Mouse (Mus musculus): ENCODE results near the gene Pde3b. TPM values are rescaled to one million over a fixed set of nuclear protein-coding genes. Genes with fewer than 3 reads are reported as not detected.

The Pde3b gene
- polyA plus RNA-seq, 1 experiment from 2014 or later, result 11.7 TPM

DNA sequence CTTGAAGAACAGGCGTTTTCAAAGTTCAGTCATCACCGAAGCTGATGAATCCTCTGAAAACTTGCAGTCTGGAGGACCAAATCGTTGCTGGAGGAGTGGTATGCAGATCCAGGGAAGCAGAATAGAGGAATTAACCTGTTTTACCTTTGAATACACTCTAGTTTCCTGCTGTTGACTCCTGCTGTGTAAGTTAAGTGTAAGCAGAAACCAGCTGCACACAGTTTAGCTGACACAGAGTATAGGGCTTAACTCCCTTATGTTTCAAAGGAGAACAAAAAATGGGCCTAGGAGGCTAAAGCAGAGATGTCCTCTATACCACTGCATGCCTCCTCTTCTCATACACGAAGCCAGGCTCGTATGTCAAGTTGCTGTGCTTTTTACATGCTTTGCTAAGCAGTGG lies 63.8 kb downstream of the Pde3b start:
- Histone ChIP-seq H3K9me3 (ENCODE audit: low read depth, low read length) (no peaks in the 10 kb centered on the region), H3K27me3 (ENCODE audit: insufficient read depth, low read length) (no peaks in the 10 kb centered on the region), H3K9ac (no peak overlapping the region), H3K27ac (ENCODE audit: low read depth) (no peak overlapping the region), H3K4me1 (ENCODE audit: insufficient read depth) (no peaks in the 10 kb centered on the region), H3K36me3 (ENCODE audit: insufficient read depth) (no peaks in the 10 kb centered on the region), H3K4me2 (no peak overlapping the region), H3K4me3 (ENCODE audit: low read depth, low read length) (no peak overlapping the region)
- TF ChIP-seq CTCF (IDR thresholded peaks at IDR 0.05; ENCODE audit: low read depth), result no peak
- WGBS, result 61% methylated on average over 5 of the region's 5 CpGs
- ATAC-seq (ENCODE audit: insufficient read depth) (no peak), DNase-seq (no peak)

DNA sequence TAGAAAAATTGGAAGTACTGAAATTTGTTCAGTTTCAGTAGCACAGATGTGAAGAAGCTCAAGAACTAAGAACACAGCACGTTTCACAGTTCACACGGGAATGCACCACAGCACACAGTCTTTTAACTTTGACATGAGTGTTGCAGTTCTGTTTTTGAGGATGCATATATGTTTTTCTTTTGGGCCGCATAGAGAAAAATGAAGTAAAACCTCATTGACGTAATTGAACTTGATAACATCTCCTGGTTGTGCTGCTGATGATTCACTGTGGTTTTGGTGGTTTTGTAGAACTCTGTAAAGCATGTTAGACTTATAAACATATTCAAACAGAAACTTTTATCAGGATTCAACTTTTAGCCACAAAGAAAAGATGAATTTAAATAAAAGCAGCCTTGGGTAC lies 64.7 kb downstream of the Pde3b start:
- DNase-seq (no peak), ATAC-seq (ENCODE audit: insufficient read depth) (no peak)
- 64% methylated on average over 4 of the region's 4 CpGs for WGBS
- no peak overlapping the region for H3K27ac ChIP-seq (ENCODE audit: low read depth)
- no peaks in the 10 kb centered on the region for H3K9me3 ChIP-seq (ENCODE audit: low read depth, low read length)
- no peaks in the 10 kb centered on the region for H3K36me3 ChIP-seq (ENCODE audit: insufficient read depth)
- H3K4me3 ChIP-seq (ENCODE audit: low read depth, low read length), result no peak overlapping the region
- H3K4me2 ChIP-seq, result no peak overlapping the region
- no peak overlapping the region for H3K9ac ChIP-seq
- no peaks in the 10 kb centered on the region for H3K27me3 ChIP-seq (ENCODE audit: insufficient read depth, low read length)
- H3K4me1 ChIP-seq (ENCODE audit: insufficient read depth), result no peaks in the 10 kb centered on the region
- no peak for TF ChIP-seq CTCF (IDR thresholded peaks at IDR 0.05; ENCODE audit: low read depth)

GRCm38 (mm10) chr7:114480196-114480989 lies 65.3 kb downstream of the Pde3b start:
- H3K9me3 ChIP-seq (ENCODE audit: low read depth, low read length), result no peaks in the 10 kb centered on the region
- DNase-seq (no peak), ATAC-seq (ENCODE audit: insufficient read depth) (no peak)
- H3K27ac ChIP-seq (ENCODE audit: low read depth), result no peak overlapping the region
- no peak for TF ChIP-seq CTCF (IDR thresholded peaks at IDR 0.05; ENCODE audit: low read depth)
- H3K4me3 ChIP-seq (ENCODE audit: low read depth, low read length), result no peak overlapping the region
- H3K36me3 ChIP-seq (ENCODE audit: insufficient read depth), result no peaks in the 10 kb centered on the region
- no peak overlapping the region for H3K4me2 ChIP-seq
- no peak overlapping the region for H3K9ac ChIP-seq
- no peaks in the 10 kb centered on the region for H3K4me1 ChIP-seq (ENCODE audit: insufficient read depth)
- WGBS, result 68% methylated on average over 6 of the region's 6 CpGs
- H3K27me3 ChIP-seq (ENCODE audit: insufficient read depth, low read length), result no peaks in the 10 kb centered on the region

DNA sequence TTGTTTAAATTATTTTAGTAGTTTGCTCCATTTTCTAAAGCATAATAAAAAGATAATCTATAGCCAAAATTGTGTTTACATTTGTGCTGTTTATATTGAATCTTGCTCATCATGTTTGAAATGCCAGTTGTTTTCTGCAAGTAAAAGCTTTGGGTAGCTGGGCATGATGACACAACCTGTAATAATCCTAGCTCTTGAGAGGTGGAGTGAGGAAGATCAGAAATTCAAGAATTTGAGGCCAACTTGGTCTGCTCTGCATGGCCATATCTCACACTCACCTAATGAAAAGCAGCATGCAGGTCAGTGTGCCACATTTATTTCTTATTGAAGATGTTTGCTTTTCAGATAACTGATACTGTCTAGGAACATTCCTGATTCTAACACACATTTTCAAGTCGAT lies 65.9 kb downstream of the Pde3b start:
- H3K4me1 ChIP-seq (ENCODE audit: insufficient read depth), result no peaks in the 10 kb centered on the region
- no peaks in the 10 kb centered on the region for H3K9me3 ChIP-seq (ENCODE audit: low read depth, low read length)
- no peaks in the 10 kb centered on the region for H3K36me3 ChIP-seq (ENCODE audit: insufficient read depth)
- no peaks in the 10 kb centered on the region for H3K27me3 ChIP-seq (ENCODE audit: insufficient read depth, low read length)
- WGBS, result 38% methylated on average over 1 of the region's 1 CpGs
- DNase-seq (no peak), ATAC-seq (ENCODE audit: insufficient read depth) (no peak)
- H3K9ac ChIP-seq, result no peak overlapping the region
- H3K4me3 ChIP-seq (ENCODE audit: low read depth, low read length), result no peak overlapping the region
- H3K4me2 ChIP-seq, result no peak overlapping the region
- no peak overlapping the region for H3K27ac ChIP-seq (ENCODE audit: low read depth)
- TF ChIP-seq CTCF (IDR thresholded peaks at IDR 0.05; ENCODE audit: low read depth), result no peak

GRCm38 (mm10) chr7:114481429-114481931 lies 66.4 kb downstream of the Pde3b start:
- no peak for TF ChIP-seq CTCF (IDR thresholded peaks at IDR 0.05; ENCODE audit: low read depth)
- Histone ChIP-seq H3K9ac (no peak overlapping the region), H3K4me1 (ENCODE audit: insufficient read depth) (no peaks in the 10 kb centered on the region), H3K27me3 (ENCODE audit: insufficient read depth, low read length) (no peaks in the 10 kb centered on the region), H3K27ac (ENCODE audit: low read depth) (no peak overlapping the region), H3K4me3 (ENCODE audit: low read depth, low read length) (no peak overlapping the region), H3K36me3 (ENCODE audit: insufficient read depth) (no peaks in the 10 kb centered on the region), H3K9me3 (ENCODE audit: low read depth, low read length) (no peaks in the 10 kb centered on the region), H3K4me2 (no peak overlapping the region)
- DNase-seq (no peak), ATAC-seq (ENCODE audit: insufficient read depth) (no peak)
- WGBS, result 57% methylated on average over 2 of the region's 2 CpGs

GRCm38 (mm10) chr7:114492540-114492939 lies 77.5 kb downstream of the Pde3b start:
- Histone ChIP-seq H3K4me2 (no peak overlapping the region), H3K27me3 (ENCODE audit: insufficient read depth, low read length) (no peaks in the 10 kb centered on the region), H3K36me3 (ENCODE audit: insufficient read depth) (no peaks in the 10 kb centered on the region), H3K9ac (no peak overlapping the region), H3K9me3 (ENCODE audit: low read depth, low read length) (no peaks in the 10 kb centered on the region), H3K27ac (ENCODE audit: low read depth) (no peak overlapping the region), H3K4me3 (ENCODE audit: low read depth, low read length) (no peak overlapping the region), H3K4me1 (ENCODE audit: insufficient read depth) (no peaks in the 10 kb centered on the region)
- DNase-seq, result no peak
- no peak for TF ChIP-seq CTCF (IDR thresholded peaks at IDR 0.05; ENCODE audit: low read depth)
- no peak for ATAC-seq (ENCODE audit: insufficient read depth)

DNA sequence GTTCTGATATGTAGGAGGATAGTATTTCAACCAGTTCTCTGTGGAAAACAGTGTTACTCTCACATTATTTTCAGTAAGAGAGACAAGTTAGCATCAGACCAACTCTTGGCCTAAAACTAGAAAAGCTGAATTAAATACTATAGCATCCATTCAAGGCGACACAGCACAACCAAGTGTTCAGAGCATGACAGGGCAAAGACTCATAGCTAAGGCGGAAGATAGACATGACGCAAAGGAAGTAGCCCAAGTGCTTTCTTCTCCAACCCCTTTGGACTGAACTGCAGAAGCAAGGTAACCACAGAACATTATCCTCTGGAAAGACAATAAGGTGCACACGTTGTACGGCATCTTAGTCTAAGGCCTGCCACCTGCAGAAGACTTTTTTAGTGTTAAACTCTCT lies 79.0 kb downstream of the Pde3b start:
- no peaks in the 10 kb centered on the region for H3K4me1 ChIP-seq (ENCODE audit: insufficient read depth)
- DNase-seq, result no peak
- no peaks in the 10 kb centered on the region for H3K27me3 ChIP-seq (ENCODE audit: insufficient read depth, low read length)
- no peak overlapping the region for H3K4me3 ChIP-seq (ENCODE audit: low read depth, low read length)
- 86% methylated on average over 5 of the region's 5 CpGs for WGBS
- no peak for TF ChIP-seq CTCF (IDR thresholded peaks at IDR 0.05; ENCODE audit: low read depth)
- H3K9ac ChIP-seq, result no peak overlapping the region
- H3K36me3 ChIP-seq (ENCODE audit: insufficient read depth), result no peaks in the 10 kb centered on the region
- no peaks in the 10 kb centered on the region for H3K9me3 ChIP-seq (ENCODE audit: low read depth, low read length)
- ATAC-seq (ENCODE audit: insufficient read depth), result no peak
- H3K27ac ChIP-seq (ENCODE audit: low read depth), result no peak overlapping the region
- no peak overlapping the region for H3K4me2 ChIP-seq

All from lung, embryonic 14.5 days (tissue).